Mouse (Mus musculus) MEL (cell line): ENCODE results near the gene Themis3. TPM values are rescaled to one million over a fixed set of nuclear protein-coding genes. Genes with fewer than 3 reads are reported as not detected.

Experiments used
- DNase-seq: peaks from one replicate; pipeline ENCODE4 v3.0.0; 2011; ENCODE audit warnings: low read depth, low spot score
- H3K27ac ChIP-seq: 2 replicates; pipeline ENCODE4 v1.5.1; 2012; ENCODE audit warnings: low read depth, mild to moderate bottlenecking, control low read depth, low read length, moderate library complexity; ENCODE audit not compliant: control insufficient read depth
- H3K27me3 ChIP-seq, 2 experiments: fragments of 150-350 bp in 1 of 2; sonication (generic) in 1 of 2; 2 replicates each; pipeline ENCODE4 v1.6.1; 2012; ENCODE audit warnings: low read length in 2 of 2, mild to moderate bottlenecking in 2 of 2, improper control_type of control experiment in 1 of 2, moderate library complexity in 1 of 2; ENCODE audit not compliant: insufficient read depth in 2 of 2, control insufficient read depth in 1 of 2
- H3K36me3 ChIP-seq, 2 experiments: 2 replicates each; pipeline ENCODE4 v1.6.1; 2012 to 2014; ENCODE audit warnings: low read length in 2 of 2, improper control_type of control experiment in 1 of 2, inconsistent platforms in 1 of 2, mild to moderate bottlenecking in 1 of 2; ENCODE audit not compliant: insufficient read depth in 2 of 2, control insufficient read depth in 1 of 2
- H3K4me1 ChIP-seq, 2 experiments: fragments of 150-350 bp in 1 of 2; sonication (generic) in 1 of 2; 2 replicates each; pipeline ENCODE4 v1.6.1; 2012; ENCODE audit warnings: low read length in 2 of 2, improper control_type of control experiment in 1 of 2, mild to moderate bottlenecking in 1 of 2; ENCODE audit not compliant: insufficient read depth in 2 of 2, control insufficient read depth in 1 of 2
- H3K4me3 ChIP-seq, 2 experiments: fragments of 150-350 bp in 1 of 2; sonication (generic) in 1 of 2; 2 replicates each; pipeline ENCODE4 v1.5.1; 2012; ENCODE audit warnings: low read depth in 2 of 2, low read length in 2 of 2, mild to moderate bottlenecking in 2 of 2, moderate library complexity in 2 of 2, control low read depth in 1 of 2, improper control_type of control experiment in 1 of 2; ENCODE audit not compliant: control insufficient read depth in 1 of 2, insufficient read depth in 1 of 2
- H3K79me2 ChIP-seq: 2 replicates; pipeline ENCODE4 v1.6.1; 2012; ENCODE audit warnings: mild to moderate bottlenecking, low read length, moderate library complexity; ENCODE audit not compliant: control insufficient read depth, poor library complexity, insufficient read depth
- H3K9ac ChIP-seq: 2 replicates; pipeline ENCODE4 v1.6.1; 2012; ENCODE audit warnings: low read depth, mild to moderate bottlenecking, control low read depth, low read length, moderate library complexity; ENCODE audit not compliant: control insufficient read depth, poor library complexity, severe bottlenecking
- H3K9me3 ChIP-seq: fragments of 150-350 bp; sonication (generic); replicated peaks from 2 replicates; pipeline ENCODE4 v1.6.1; 2012; ENCODE audit warnings: mild to moderate bottlenecking, low read length, improper control_type of control experiment, moderate library complexity; ENCODE audit not compliant: insufficient read depth
- BHLHE40 ChIP-seq: IDR thresholded peaks from 2 replicates; pipeline ENCODE4 v1.6.1; 2012; ENCODE audit warnings: low read depth, mild to moderate bottlenecking, inconsistent platforms, low read length, improper control_type of control experiment, borderline replicate concordance
- CHD1 ChIP-seq: IDR thresholded peaks from 2 replicates; pipeline ENCODE4 v1.6.1; 2012; ENCODE audit warnings: low read depth, mild to moderate bottlenecking, inconsistent platforms, low read length, improper control_type of control experiment
- CHD2 ChIP-seq: IDR thresholded peaks from 2 replicates; pipeline ENCODE4 v1.6.1; 2011; ENCODE audit warnings: low read length, improper control_type of control experiment
- CTCF ChIP-seq, 3 experiments: IDR thresholded peaks in 2 of 3; conservative IDR thresholded peaks in 1 of 3; 2 replicates each; pipeline ENCODE4 v1.5.1; 2011 to 2012; ENCODE audit warnings: low read length in 3 of 3, low read depth in 2 of 3, mild to moderate bottlenecking in 2 of 3, improper control_type of control experiment in 1 of 3, inconsistent platforms in 1 of 3, mixed read lengths in 1 of 3, moderate library complexity in 1 of 3; ENCODE audit not compliant: control insufficient read depth in 1 of 3, insufficient read depth in 1 of 3, poor library complexity in 1 of 3, severe bottlenecking in 1 of 3
- E2F4 ChIP-seq: IDR thresholded peaks from 2 replicates; pipeline ENCODE4 v1.6.1; 2011; ENCODE audit warnings: low read depth, low read length, improper control_type of control experiment, borderline replicate concordance
- ELF1 ChIP-seq: IDR thresholded peaks from 2 replicates; pipeline ENCODE4 v1.6.1; 2014; ENCODE audit warnings: low read depth, mild to moderate bottlenecking, inconsistent platforms, low read length, improper control_type of control experiment, moderate library complexity
- EP300 ChIP-seq, 2 experiments: IDR thresholded peaks; 2 replicates each; pipeline ENCODE4 v1.6.1; 2011; ENCODE audit warnings: improper control_type of control experiment in 2 of 2, low read length in 2 of 2, low read depth in 1 of 2, mild to moderate bottlenecking in 1 of 2
- ETS1 ChIP-seq: IDR thresholded peaks from 2 replicates; pipeline ENCODE4 v1.6.1; 2012; ENCODE audit warnings: low read depth, mild to moderate bottlenecking, inconsistent platforms, low read length, improper control_type of control experiment, moderate library complexity
- GABPA ChIP-seq: IDR thresholded peaks from 2 replicates; pipeline ENCODE4 v1.6.1; 2012; ENCODE audit warnings: low read depth, mild to moderate bottlenecking, inconsistent platforms, low read length, improper control_type of control experiment, moderate library complexity
- GATA1 ChIP-seq: IDR thresholded peaks from 2 replicates; pipeline ENCODE4 v1.6.1; 2011; ENCODE audit warnings: low read depth, low read length, improper control_type of control experiment
- HCFC1 ChIP-seq: IDR thresholded peaks from 2 replicates; pipeline ENCODE4 v1.6.1; 2012; ENCODE audit warnings: low read depth, mild to moderate bottlenecking, inconsistent platforms, low read length, improper control_type of control experiment, moderate library complexity
- JUND ChIP-seq: IDR thresholded peaks from 2 replicates; pipeline ENCODE4 v1.6.1; 2011; ENCODE audit warnings: low read depth, mild to moderate bottlenecking, improper control_type of control experiment, low read length
- KAT2A ChIP-seq: conservative IDR thresholded peaks from 2 replicates; pipeline ENCODE4 v1.6.1; 2012; ENCODE audit warnings: low read depth, low read length, improper control_type of control experiment, inconsistent platforms
- MAZ ChIP-seq: IDR thresholded peaks from 2 replicates; pipeline ENCODE4 v1.6.1; 2012; ENCODE audit warnings: low read depth, mild to moderate bottlenecking, inconsistent platforms, low read length, improper control_type of control experiment
- MEF2A ChIP-seq: IDR thresholded peaks from 2 replicates; pipeline ENCODE4 v1.6.1; 2014; ENCODE audit warnings: low read depth, mild to moderate bottlenecking, inconsistent platforms, low read length, improper control_type of control experiment; ENCODE audit not compliant: poor library complexity, insufficient replicate concordance, severe bottlenecking; ENCODE audit errors: extremely low read depth
- MXI1 ChIP-seq: IDR thresholded peaks from 2 replicates; pipeline ENCODE4 v1.6.1; 2011; ENCODE audit warnings: mild to moderate bottlenecking, low read depth, low read length, improper control_type of control experiment
- MYB ChIP-seq: IDR thresholded peaks from 2 replicates; pipeline ENCODE4 v1.6.1; 2011; ENCODE audit warnings: mild to moderate bottlenecking, low read depth, low read length, improper control_type of control experiment
- MYC ChIP-seq: IDR thresholded peaks from 2 replicates; pipeline ENCODE4 v1.6.1; 2011; ENCODE audit warnings: low read depth, mild to moderate bottlenecking, low read length, improper control_type of control experiment, moderate library complexity
- NELFE ChIP-seq: IDR thresholded peaks from 2 replicates; pipeline ENCODE4 v1.6.1; 2011; ENCODE audit warnings: low read depth, low read length, improper control_type of control experiment
- NRF1 ChIP-seq: IDR thresholded peaks from 2 replicates; pipeline ENCODE4 v1.6.1; 2014; ENCODE audit warnings: low read depth, mild to moderate bottlenecking, inconsistent platforms, low read length, improper control_type of control experiment, moderate library complexity; ENCODE audit not compliant: poor library complexity, insufficient read depth, severe bottlenecking
- POLR2A ChIP-seq, 2 experiments: IDR thresholded peaks; 2 replicates each; pipeline ENCODE4 v1.6.1; 2011 to 2012; ENCODE audit warnings: low read length in 2 of 2, mild to moderate bottlenecking in 2 of 2, control low read depth in 1 of 2, improper control_type of control experiment in 1 of 2, low read depth in 1 of 2, moderate library complexity in 1 of 2; ENCODE audit not compliant: control insufficient read depth in 1 of 2, insufficient read depth in 1 of 2, poor library complexity in 1 of 2
- POLR2AphosphoS2 ChIP-seq: IDR thresholded peaks from 2 replicates; pipeline ENCODE4 v1.6.1; 2011; ENCODE audit warnings: low read length, improper control_type of control experiment
- POLR2AphosphoS5 ChIP-seq: IDR thresholded peaks from 2 replicates; pipeline ENCODE4 v1.6.1; 2012; ENCODE audit warnings: low read depth, borderline replicate concordance, mild to moderate bottlenecking, inconsistent platforms, low read length, moderate library complexity, mixed read lengths
- RAD21 ChIP-seq: IDR thresholded peaks from 2 replicates; pipeline ENCODE4 v1.6.1; 2011; ENCODE audit warnings: mild to moderate bottlenecking, low read depth, low read length, improper control_type of control experiment
- RCOR1 ChIP-seq: IDR thresholded peaks from 2 replicates; pipeline ENCODE4 v1.6.1; 2012; ENCODE audit warnings: low read depth, mild to moderate bottlenecking, inconsistent platforms, low read length, improper control_type of control experiment
- SIN3A ChIP-seq: IDR thresholded peaks from 2 replicates; pipeline ENCODE4 v1.6.1; 2012; ENCODE audit warnings: low read length, improper control_type of control experiment, inconsistent platforms
- SMC3 ChIP-seq: IDR thresholded peaks from 2 replicates; pipeline ENCODE4 v1.6.1; 2011; ENCODE audit warnings: low read depth, low read length, improper control_type of control experiment
- TAL1 ChIP-seq: IDR thresholded peaks from 2 replicates; pipeline ENCODE4 v1.6.1; 2012; ENCODE audit warnings: mild to moderate bottlenecking, inconsistent platforms, low read length, moderate library complexity, mixed read lengths
- TBP ChIP-seq: IDR thresholded peaks from 2 replicates; pipeline ENCODE4 v1.8.0; 2011; ENCODE audit warnings: low read depth, low read length, improper control_type of control experiment
- TCF12 ChIP-seq: IDR thresholded peaks from 2 replicates; pipeline ENCODE4 v1.6.1; 2014; ENCODE audit warnings: low read depth, mild to moderate bottlenecking, inconsistent platforms, low read length, improper control_type of control experiment, moderate library complexity
- UBTF ChIP-seq: IDR thresholded peaks from 2 replicates; pipeline ENCODE4 v1.6.1; 2012; ENCODE audit warnings: low read depth, mild to moderate bottlenecking, inconsistent platforms, low read length, improper control_type of control experiment, moderate library complexity, borderline replicate concordance; ENCODE audit not compliant: insufficient read depth
- USF1 ChIP-seq: IDR thresholded peaks from 2 replicates; pipeline ENCODE4 v1.6.1; 2014; ENCODE audit warnings: low read depth, mild to moderate bottlenecking, inconsistent platforms, low read length, improper control_type of control experiment, moderate library complexity
- ZC3H11A ChIP-seq: IDR thresholded peaks from 2 replicates; pipeline ENCODE4 v1.6.1; 2012; ENCODE audit warnings: low read depth, mild to moderate bottlenecking, inconsistent platforms, low read length, improper control_type of control experiment
- ZKSCAN1 ChIP-seq: IDR thresholded peaks from 2 replicates; pipeline ENCODE4 v1.6.1; 2012; ENCODE audit warnings: low read depth, mild to moderate bottlenecking, inconsistent platforms, low read length, improper control_type of control experiment, moderate library complexity
- ZMIZ1 ChIP-seq: IDR thresholded peaks from 2 replicates; pipeline ENCODE4 v1.6.1; 2012; ENCODE audit warnings: low read depth, mild to moderate bottlenecking, inconsistent platforms, low read length, improper control_type of control experiment, moderate library complexity
- ZNF384 ChIP-seq: IDR thresholded peaks from 2 replicates; pipeline ENCODE4 v1.6.1; 2012; ENCODE audit warnings: low read depth, mild to moderate bottlenecking, inconsistent platforms, low read length, improper control_type of control experiment
- polyA plus RNA-seq, 2 experiments: library from polyadenylated mRNA; stranded (reverse) in 1 of 2; unstranded in 1 of 2; fragments of >175 nt in 1 of 2; fragments of >200 nt in 1 of 2; gene quantifications; 2 replicates each; pipeline versions ENCODE4 v1.2.1 to v1.2.4; 2012; ENCODE audit warnings: low replicate concordance in 2 of 2, low read depth in 1 of 2; ENCODE audit not compliant: insufficient read length in 2 of 2, insufficient read depth in 1 of 2, missing spikeins in 1 of 2
- total RNA-seq: library from RNA; depleted of rRNA; stranded (reverse); fragments of 300-350 nt; gene quantifications from 2 replicates; pipeline ENCODE4 v1.2.3, GENCODE M21; 2012

The Themis3 gene
- total and polyA plus RNA-seq, 3 experiments, result 0.03 TPM; not detected in 2

GRCm38 (mm10) chr17:66571860-66572676 lies 22.4 kb downstream of the Themis3 start:
- no peaks in the 10 kb centered on the region for H3K27me3 ChIP-seq
- H3K4me1 ChIP-seq, result no peaks in the 10 kb centered on the region
- peak overlapping the region; percentile 23; the same call in 1 of the 2 replicates for H3K27ac ChIP-seq
- H3K9me3 ChIP-seq, result no peaks in the 10 kb centered on the region
- H3K9ac ChIP-seq, result peak overlapping the region; percentile 46
- H3K79me2 ChIP-seq, result no peaks in the 10 kb centered on the region
- H3K4me3 ChIP-seq, result peak overlapping the region; percentile 49 to 52
- H3K36me3 ChIP-seq, result peaks cover 0 to 2% of the 10 kb centered on the region in 2 experiments; a peak in 1 of 4 replicates
- DNase-seq, result peak; percentile 85
- TF ChIP-seq CHD2 (no peak), SIN3A (no peak; the same call in 1 of the 2 replicates), BHLHE40 (no peak), EP300 (IDR thresholded peaks at IDR 0.05; ENCODE audit: low read depth in 1 of 2, low read length in 2 of 2) (no peak), CHD1 (no peak), ZKSCAN1 (no peak), GABPA (no peak), RAD21 (no peak), TCF12 (0 out of 2 replicates have a peak, but pooled peaks have one; percentile 11), TAL1 (no peak), NRF1 (peak; percentile 62), KAT2A (no peak), SMC3 (no peak), ZNF384 (0 out of 2 replicates have a peak, but pooled peaks have one; percentile 67), ETS1 (peak; percentile 83), MYB (no peak), MEF2A (no peak), POLR2A (IDR thresholded peaks at IDR 0.05; ENCODE audit: control insufficient read depth in 1 of 2, insufficient read depth in 1 of 2, low read depth in 1 of 2, low read length in 2 of 2, poor library complexity in 1 of 2) (peak in 1 of 2 experiments; percentile 28; a peak in 1 of 4 replicates), NELFE (no peak), ZMIZ1 (no peak), POLR2AphosphoS2 (no peak), MAZ (no peak), ELF1 (no peak), UBTF (no peak), POLR2AphosphoS5 (no peak), CTCF (IDR thresholded peaks at IDR 0.05 in 2 of 3, conservative IDR thresholded peaks at IDR 0.05 in 1 of 3; ENCODE audit: control insufficient read depth in 1 of 3, insufficient read depth in 1 of 3, low read depth in 2 of 3, low read length in 3 of 3, poor library complexity in 1 of 3, severe bottlenecking in 1 of 3) (no peak; a peak in 1 of 6 replicates), MYC (0 out of 2 replicates have a peak, but pooled peaks have one; percentile 47), ZC3H11A (no peak), JUND (no peak), HCFC1 (no peak), GATA1 (peak; percentile 80), E2F4 (no peak), USF1 (no peak), TBP (no peak), RCOR1 (no peak), MXI1 (peak; percentile 70)
